Mouse (Mus musculus) gastrocnemius, adult 2 months (tissue): Measurements from ENCODE around the gene Rhov. TPM values are rescaled to one million over a fixed set of nuclear protein-coding genes. Genes with fewer than 3 reads are reported as not detected.

Source experiments
- DNase-seq: peaks from one replicate; pipeline ENCODE4 v3.0.0; 2022
- H3K27ac ChIP-seq: fragments of 200-600 bp; 2 replicates; pipeline ENCODE4 v1.8.1; 2022; ENCODE audit warnings: mild to moderate bottlenecking
- H3K4me3 ChIP-seq: fragments of 200-600 bp; 2 replicates; pipeline ENCODE4 v1.8.1; 2022; ENCODE audit warnings: mild to moderate bottlenecking, moderate library complexity
- CTCF ChIP-seq: fragments of 200-600 bp; IDR thresholded peaks from 2 replicates; pipeline ENCODE4 v1.8.1; 2022; ENCODE audit warnings: antibody characterized with exemption, mild to moderate bottlenecking, moderate library complexity
- intact Hi-C: fragments of 180-260 bp; cut with DNase I; formaldehyde crosslinking; loops from one replicate; pipeline ENCODE4 v1.15.1; 2025
- total RNA-seq, 2 experiments: library from RNA; stranded (reverse); gene quantifications; 2 replicates each; pipeline ENCODE4 v1.2.3; 2021

Gene Rhov
- total RNA-seq, 2 experiments from 2014 or later: not detected

- peak; percentile 91 for DNase-seq
- peak; percentile 94 for TF ChIP-seq CTCF
- intact Hi-C loops: loop anchor here (1.0 to 2.0 kb wide), 3 partner anchors 25 to 115 kb away; partner anchors contain the start of gene Dll4
- Histone ChIP-seq H3K4me3 (peak overlapping the region; percentile 61), H3K27ac (peak overlapping the region; percentile 83)
Observed at GRCm38 (mm10) chr2:119299981-119300818, 29.1 kb upstream of the Rhov start.

GRCm38 (mm10) chr2:119298839-119299238, 27.8 kb upstream of the Rhov start:
- TF ChIP-seq CTCF: no peak
- intact Hi-C loops: loop anchor here (1.0 to 2.0 kb wide), 2 partner anchors 116 to 138 kb away; no protein-coding TSS in a partner anchor
- no peak for DNase-seq
- no peak overlapping the region for H3K4me3 ChIP-seq
- H3K27ac ChIP-seq: peak overlapping the region; percentile 83

GRCm38 (mm10) chr2:119298330-119298729, 27.3 kb upstream of the Rhov start:
- DNase-seq: peak; percentile 73
- Histone ChIP-seq H3K27ac (peak overlapping the region; percentile 83), H3K4me3 (no peak overlapping the region)
- intact Hi-C loops: loop anchor here (1.0 to 2.0 kb wide), 2 partner anchors 116 to 139 kb away; no protein-coding TSS in a partner anchor
- TF ChIP-seq CTCF: peak; percentile 80

GRCm38 (mm10) chr2:119297506-119297905, 26.4 kb upstream of the Rhov start:
- intact Hi-C loops: no loop called here
- Histone ChIP-seq H3K4me3 (no peak overlapping the region), H3K27ac (no peak overlapping the region)
- no peak for DNase-seq
- no peak for TF ChIP-seq CTCF

- H3K4me3 ChIP-seq: no peak overlapping the region
- no peak for DNase-seq
- TF ChIP-seq CTCF: no peak
- H3K27ac ChIP-seq: no peak overlapping the region
- intact Hi-C loops: no loop called here
Observed at GRCm38 (mm10) chr2:119296756-119297155, 25.7 kb upstream of the Rhov start.

- no peak for TF ChIP-seq CTCF
- Histone ChIP-seq H3K27ac (no peak overlapping the region), H3K4me3 (no peak overlapping the region)
- no peak for DNase-seq
- intact Hi-C loops: no loop called here
Observed at GRCm38 (mm10) chr2:119294411-119294810, 23.3 kb upstream of the Rhov start.

GRCm38 (mm10) chr2:119293776-119294390, 22.8 kb upstream of the Rhov start:
- intact Hi-C loops: no loop called here
- no peak for DNase-seq
- H3K27ac ChIP-seq: no peak overlapping the region
- no peak overlapping the region for H3K4me3 ChIP-seq
- TF ChIP-seq CTCF: no peak

- TF ChIP-seq CTCF: no peak
- Histone ChIP-seq H3K27ac (no peak overlapping the region), H3K4me3 (no peak overlapping the region)
- intact Hi-C loops: no loop called here
- DNase-seq: no peak
Observed at GRCm38 (mm10) chr2:119293311-119293710, 22.2 kb upstream of the Rhov start.

GRCm38 (mm10) chr2:119292852-119293251, 21.8 kb upstream of the Rhov start:
- no peak for DNase-seq
- intact Hi-C loops: no loop called here
- H3K4me3 ChIP-seq: no peak overlapping the region
- no peak overlapping the region for H3K27ac ChIP-seq
- TF ChIP-seq CTCF: no peak

GRCm38 (mm10) chr2:119292281-119292680, 21.2 kb upstream of the Rhov start:
- intact Hi-C loops: no loop called here
- Histone ChIP-seq H3K4me3 (no peak overlapping the region), H3K27ac (no peak overlapping the region)
- no peak for DNase-seq
- TF ChIP-seq CTCF: no peak

GRCm38 (mm10) chr2:119289014-119289416, 17.9 kb upstream of the Rhov start:
- H3K4me3 ChIP-seq: peak overlapping the region; percentile 94
- intact Hi-C loops: loop anchor here (10.0 kb wide), 1 partner anchor 254 kb away; the partner anchor contains the start of gene Rpusd2
- DNase-seq: peak; percentile 42
- peak overlapping the region; percentile 93 for H3K27ac ChIP-seq
- no peak for TF ChIP-seq CTCF

- H3K4me3 ChIP-seq: peak within 1 kb of the TSS; percentile 94
- intact Hi-C loops: loop anchor here (1.0 to 10.0 kb wide), 2 partner anchors 37 to 254 kb away; partner anchors contain the start of gene Rpusd2
- peak; percentile 98 for DNase-seq
- peak within 1 kb of the TSS; percentile 93 for H3K27ac ChIP-seq
- no peak for TF ChIP-seq CTCF
Observed at GRCm38 (mm10) chr2:119288270-119288882, 17.3 kb upstream of the Rhov start, which contains the start of gene Vps18. Gene Vps18 (plus strand): TSS chr2:119288740.
